Mouse (Mus musculus) kidney, postnatal 36 days (tissue): ENCODE measurements at regions not wholly inside any gene's neighbourhood (a gene's known extent, or its start where the extent isn't known, plus 50 kb on each side); places are given as distances from the start of the nearest gene placed in this dataset.
A peak's percentile ranks its signal among the peaks of the same experiment; 100 is the strongest.

Experiments used
- DNase-seq, 2 experiments: peaks; one replicate each; pipeline ENCODE4 v3.0.0; 2021 to 2022; ENCODE audit warnings: mixed read lengths in 2 of 2

- DNase-seq, result no peak
Measured at GRCm38 (mm10) chr3:31389955-31390354, 79.8 kb upstream of the Slc7a14 start.

GRCm38 (mm10) chr3:31375678-31376077, 65.5 kb upstream of the Slc7a14 start:
- DNase-seq, result no peak

GRCm38 (mm10) chr3:31374061-31374460, 63.9 kb upstream of the Slc7a14 start:
- no peak for DNase-seq

- DNase-seq, result peak; percentile 1 to 2
Measured at GRCm38 (mm10) chr3:31368259-31368658, 58.1 kb upstream of the Slc7a14 start.
